Mouse (Mus musculus) myocyte (in vitro differentiated cells): ENCODE measurements around the gene Ppp1r21.

Experiments used
- CEBPB ChIP-seq: IDR thresholded peaks from 2 replicates; pipeline ENCODE4 v1.6.1; 2011; ENCODE audit warnings: mild to moderate bottlenecking, moderate library complexity; ENCODE audit not compliant: poor library complexity, insufficient read depth, severe bottlenecking
- MAX ChIP-seq: IDR thresholded peaks from one replicate; pipeline ENCODE4 v1.6.1; 2011; ENCODE audit warnings: low read depth, mild to moderate bottlenecking, control low read depth
- POLR2A ChIP-seq: IDR thresholded peaks from one replicate; pipeline ENCODE4 v1.6.1; 2011; ENCODE audit warnings: low read depth, mild to moderate bottlenecking, control low read depth, moderate library complexity; ENCODE audit not compliant: insufficient read length
- POLR2AphosphoS2 ChIP-seq: IDR thresholded peaks from one replicate; pipeline ENCODE4 v1.6.1; 2011; ENCODE audit warnings: low read depth, control low read depth; ENCODE audit not compliant: insufficient read length
- SRF ChIP-seq: IDR thresholded peaks from one replicate; pipeline ENCODE4 v1.6.1; 2011; ENCODE audit warnings: low read depth; ENCODE audit not compliant: control insufficient read depth, insufficient read length
- TCF12 ChIP-seq: IDR thresholded peaks from one replicate; pipeline ENCODE4 v1.6.1; 2011; ENCODE audit warnings: mild to moderate bottlenecking, control low read depth; ENCODE audit not compliant: poor library complexity, insufficient read depth, severe bottlenecking
- TCF3 ChIP-seq: IDR thresholded peaks from one replicate; pipeline ENCODE4 v1.6.1; 2011; ENCODE audit warnings: low read depth, control low read depth; ENCODE audit not compliant: insufficient read length
- USF1 ChIP-seq: IDR thresholded peaks from one replicate; pipeline ENCODE4 v1.6.1; 2011; ENCODE audit warnings: low read depth, mild to moderate bottlenecking, control low read depth, moderate library complexity

GRCm38 (mm10) chr17:88597222-88598055, 67.5 kb downstream of the Ppp1r21 start, which contains the start of gene Ston1:
- TF ChIP-seq POLR2A (peak; percentile 48), TCF12 (no peak), SRF (no peak), CEBPB (no peak), TCF3 (no peak), MAX (no peak), POLR2AphosphoS2 (no peak), USF1 (no peak)
